8 mouse cellular contexts compared by ENCODE assay signal in the genomic region with DNA sequence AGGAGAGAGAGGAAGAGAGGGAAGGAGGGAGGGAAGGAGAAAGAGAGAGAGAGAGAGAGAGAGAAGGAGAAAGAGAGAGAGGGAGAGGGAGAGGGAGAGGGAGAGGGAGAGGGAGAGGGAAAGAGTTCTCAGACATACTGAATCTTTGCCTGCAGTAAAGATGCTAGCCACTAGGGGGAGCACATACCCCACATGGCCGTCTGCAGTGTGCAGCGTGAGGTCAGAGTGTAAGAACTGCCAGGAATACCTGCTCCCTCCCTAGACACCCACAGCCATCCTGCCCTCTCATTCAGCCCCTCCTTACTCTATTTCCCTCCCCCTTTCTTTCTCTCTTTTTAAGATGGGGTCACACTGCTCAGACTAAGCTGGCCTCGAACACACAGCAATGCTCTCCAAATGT. TPM values are rescaled to one million over a fixed set of nuclear protein-coding genes. Genes with fewer than 3 reads are reported as not detected.
DNase-seq lines count a peak whose midpoint lies in the region; ATAC-seq lines count a peak whose summit lies in the region.

No protein-coding gene starts in this region.

- intact Hi-C loops in gastrocnemius, postnatal 36 days (cut with DNase I): loop anchor here (2.0 kb wide), 1 partner anchor 19 kb away; a partner anchor contains a TSS

- peak; percentile 54 for ATAC-seq in activated CD4-positive, CD25-positive, alpha-beta regulatory T cell, adult 4 months

- DNase-seq in gastrocnemius, adult 18-20 months (ENCODE audit: low spot score): peak; percentile 64
- DNase-seq in gastrocnemius, postnatal 36 days: no peak
- peak; percentile 84 for DNase-seq in embryo, embryonic 10 days (ENCODE audit: low spot score)
- DNase-seq in heart, adult 8-10 months (ENCODE audit: low spot score): peak; percentile 58
- peak; percentile 81 for DNase-seq in kidney, postnatal 10 days
- DNase-seq in lung, postnatal 10 days: peak; percentile 76
- peak; percentile 75 to 79 for DNase-seq in right cerebral cortex, adult 2 months (ENCODE audit: low spot score in 2 of 2)

RNA-seq across cellular contexts. Expression of a gene that starts 14.8 kb away (rescaled TPM):
- 100 to 1,000 TPM; 213 to 228 TPM for total RNA-seq in gastrocnemius, adult 18-20 months (2021)
- 100 to 1,000 TPM; 218 to 221 TPM for total RNA-seq in gastrocnemius, postnatal 36 days (2021)
- polyA plus RNA-seq in activated CD4-positive, CD25-positive, alpha-beta regulatory T cell, adult 4 months (2017; shearing (Covaris generic)): 100 to 1,000 TPM in 1 of 2 experiments, 10 to 100 TPM in 1; 87.1 to 109 TPM
- 100 to 1,000 TPM; 261 to 277 (median 272) TPM for total RNA-seq in heart, adult 8-10 months (2022)

RNA-seq across cellular contexts. Expression of a gene that starts 19.0 kb away (rescaled TPM):
- total RNA-seq in gastrocnemius, adult 18-20 months (2021): 1 to 10 TPM; 5.6 to 7.2 TPM
- 1 to 10 TPM; 3.6 to 4.1 TPM for total RNA-seq in gastrocnemius, postnatal 36 days (2021)
- 10 to 100 TPM; 18.0 to 28.5 TPM for polyA plus RNA-seq in activated CD4-positive, CD25-positive, alpha-beta regulatory T cell, adult 4 months (2017; shearing (Covaris generic))
- total RNA-seq in heart, adult 8-10 months (2022): 10 to 100 TPM; 26.2 to 27.8 (median 27.1) TPM

RNA-seq across cellular contexts. Expression of a gene that starts 56.9 kb away (rescaled TPM):
- total RNA-seq in gastrocnemius, adult 18-20 months (2021): under 1 TPM; 0.55 to 0.74 TPM
- under 1 TPM; 0.23 to 0.32 TPM for total RNA-seq in gastrocnemius, postnatal 36 days (2021)
- polyA plus RNA-seq in activated CD4-positive, CD25-positive, alpha-beta regulatory T cell, adult 4 months (2017; shearing (Covaris generic)): not detected
- total RNA-seq in heart, adult 8-10 months (2022): 1 to 10 TPM; 5.4 to 7.2 (median 6.3) TPM

Comparison
In these comparisons a context has a peak if more than half of its experiments do, and no peak if none do; other contexts are left out.
1. DNase-seq: peak in gastrocnemius, adult 18-20 months (single experiment), embryo, embryonic 10 days (single experiment), heart, adult 8-10 months (single experiment), kidney, postnatal 10 days (single experiment), lung, postnatal 10 days (single experiment) and right cerebral cortex, adult 2 months (2 of 2); none in gastrocnemius, postnatal 36 days (0 of 2).